Mouse (Mus musculus) forebrain, embryonic 16.5 days (tissue): ENCODE results near the gene Plekhf1. TPM values are rescaled to one million over a fixed set of nuclear protein-coding genes. Genes with fewer than 3 reads are reported as not detected.

ENCODE experiments used
- ATAC-seq: fragments of 200-750 bp; cut with Nextera tagmentation; 2 replicates; pipeline ENCODE4 v1.8.0; 2017; ENCODE audit warnings: mild to moderate bottlenecking, moderate library complexity
- H3K27ac ChIP-seq: fragments of 300-500 bp; sonication (generic); 2 replicates; pipeline ENCODE4 v1.5.1; 2014; ENCODE audit warnings: low read length, control low read depth
- H3K27me3 ChIP-seq: fragments of 300-500 bp; sonication (generic); replicated peaks from 2 replicates; pipeline ENCODE4 v1.6.1; 2014; ENCODE audit warnings: low read length; ENCODE audit not compliant: control insufficient read depth, insufficient read depth
- H3K36me3 ChIP-seq: fragments of 300-500 bp; sonication (generic); 2 replicates; pipeline ENCODE4 v1.6.1; 2014; ENCODE audit not compliant: control insufficient read depth, insufficient read depth
- H3K4me1 ChIP-seq: fragments of 300-500 bp; sonication (generic); replicated peaks from 2 replicates; pipeline ENCODE4 v1.6.1; 2014; ENCODE audit warnings: low read length; ENCODE audit not compliant: control insufficient read depth, insufficient read depth
- H3K4me2 ChIP-seq: fragments of 300-500 bp; sonication (generic); 2 replicates; pipeline ENCODE4 v1.6.1; 2014; ENCODE audit warnings: mild to moderate bottlenecking, low read length, control low read depth
- H3K4me3 ChIP-seq: fragments of 300-500 bp; sonication (generic); replicated peaks from 2 replicates; pipeline ENCODE4 v1.5.1; 2014; ENCODE audit warnings: mild to moderate bottlenecking, low read length, control low read depth
- H3K9ac ChIP-seq: fragments of 300-500 bp; sonication (generic); replicated peaks from 2 replicates; pipeline ENCODE4 v1.6.1; 2014; ENCODE audit warnings: low read depth, low read length, control low read depth
- H3K9me3 ChIP-seq: fragments of 300-500 bp; sonication (generic); 2 replicates; pipeline ENCODE4 v1.6.1; 2016; ENCODE audit warnings: low read length; ENCODE audit not compliant: control insufficient read depth
- WGBS: fragments of 180-500 bp; shearing (Covaris S2); extraction: QIAGEN DNeasy Blood & Tissue Kit; methylation state at CpG from one replicate; pipeline ENCODE4 v1.1.7; 2014; 5-methylcytosine and 5-hydroxymethylcytosine counted together
- polyA plus RNA-seq: library from polyadenylated mRNA; unstranded; fragments of >200 nt; fragmentation: Nextera tagmentation; extraction: Ambion mirVana; gene quantifications from 2 replicates; pipeline ENCODE4 v1.2.1, GENCODE M21; 2015

The Plekhf1 gene
- polyA plus RNA-seq, 1 experiment from 2014 or later = 0.42 TPM

- Histone ChIP-seq H3K27me3 (no peaks in the 10 kb centered on the region), H3K4me1 (no peaks in the 10 kb centered on the region), H3K4me3 (no peak overlapping the region), H3K9me3 (no peaks in the 10 kb centered on the region), H3K36me3 (no peaks in the 10 kb centered on the region), H3K27ac (no peak overlapping the region), H3K9ac (no peak overlapping the region), H3K4me2 (no peak overlapping the region)
- no peak for ATAC-seq
- 63% methylated on average over 8 of the region's 8 CpGs for WGBS
Observed at GRCm38 (mm10) chr7:38191146-38191545, 36.7 kb downstream of the Plekhf1 start.

GRCm38 (mm10) chr7:38190056-38190835, 37.6 kb downstream of the Plekhf1 start:
- ATAC-seq = no peak
- Histone ChIP-seq H3K4me3 (no peak overlapping the region), H3K9me3 (no peaks in the 10 kb centered on the region), H3K27ac (no peak overlapping the region), H3K4me1 (no peaks in the 10 kb centered on the region), H3K9ac (no peak overlapping the region), H3K36me3 (no peaks in the 10 kb centered on the region), H3K4me2 (no peak overlapping the region), H3K27me3 (no peaks in the 10 kb centered on the region)
- WGBS = 89% methylated on average over 8 of the region's 8 CpGs

GRCm38 (mm10) chr7:38189136-38189982, 38.5 kb downstream of the Plekhf1 start:
- Histone ChIP-seq H3K4me2 (no peak overlapping the region), H3K27ac (no peak overlapping the region), H3K27me3 (no peaks in the 10 kb centered on the region), H3K36me3 (no peaks in the 10 kb centered on the region), H3K4me3 (no peak overlapping the region), H3K9ac (no peak overlapping the region), H3K9me3 (no peaks in the 10 kb centered on the region), H3K4me1 (peaks cover under 1% of the 10 kb centered on the region)
- no peak for ATAC-seq
- 85% methylated on average over 15 of the region's 15 CpGs for WGBS

GRCm38 (mm10) chr7:38188281-38189075, 39.3 kb downstream of the Plekhf1 start:
- no peak for ATAC-seq
- 92% methylated on average over 8 of the region's 8 CpGs for WGBS

GRCm38 (mm10) chr7:38187796-38188195, 40.0 kb downstream of the Plekhf1 start:
- 77% methylated on average over 4 of the region's 4 CpGs for WGBS
- H3K9me3 ChIP-seq = no peaks in the 10 kb centered on the region
- no peak overlapping the region for H3K9ac ChIP-seq
- H3K4me1 ChIP-seq = peaks cover 12% of the 10 kb centered on the region
- H3K27ac ChIP-seq = no peak overlapping the region
- H3K4me2 ChIP-seq = no peak overlapping the region
- H3K4me3 ChIP-seq = no peak overlapping the region
- H3K27me3 ChIP-seq = no peaks in the 10 kb centered on the region
- no peaks in the 10 kb centered on the region for H3K36me3 ChIP-seq
- no peak for ATAC-seq

More at GRCm38 (mm10) chr7:38188281-38189075, 39.3 kb downstream of the Plekhf1 start:
- Histone ChIP-seq H3K4me1 (peaks cover 6% of the 10 kb centered on the region), H3K36me3 (no peaks in the 10 kb centered on the region), H3K27me3 (no peaks in the 10 kb centered on the region), H3K9ac (no peak overlapping the region), H3K4me3 (no peak overlapping the region), H3K4me2 (no peak overlapping the region), H3K27ac (no peak overlapping the region), H3K9me3 (no peaks in the 10 kb centered on the region)

- H3K4me2 ChIP-seq = no peak overlapping the region
- H3K27me3 ChIP-seq = no peaks in the 10 kb centered on the region
- no peaks in the 10 kb centered on the region for H3K36me3 ChIP-seq
- WGBS = 75% methylated on average over 4 of the region's 4 CpGs
- no peak overlapping the region for H3K27ac ChIP-seq
- no peak for ATAC-seq
- no peaks in the 10 kb centered on the region for H3K9me3 ChIP-seq
- H3K9ac ChIP-seq = no peak overlapping the region
- no peak overlapping the region for H3K4me3 ChIP-seq
- peaks cover 13% of the 10 kb centered on the region for H3K4me1 ChIP-seq
Observed at GRCm38 (mm10) chr7:38186861-38187260, 41.0 kb downstream of the Plekhf1 start.

- no peak for ATAC-seq
Observed at GRCm38 (mm10) chr7:38184786-38185185, 43.0 kb downstream of the Plekhf1 start.

GRCm38 (mm10) chr7:38184418-38184745, 43.4 kb downstream of the Plekhf1 start:
- Histone ChIP-seq H3K27ac (no peak overlapping the region), H3K4me2 (peak overlapping the region; percentile 84), H3K9ac (peak overlapping the region; percentile 66; the same call in 1 of the 2 replicates), H3K9me3 (no peaks in the 10 kb centered on the region), H3K36me3 (no peaks in the 10 kb centered on the region), H3K27me3 (no peaks in the 10 kb centered on the region), H3K4me3 (peak overlapping the region; percentile 64), H3K4me1 (peaks cover 13% of the 10 kb centered on the region)
- 71% methylated on average over 1 of the region's 1 CpGs for WGBS
- ATAC-seq = no peak

More at GRCm38 (mm10) chr7:38184786-38185185, 43.0 kb downstream of the Plekhf1 start:
- Histone ChIP-seq H3K36me3 (no peaks in the 10 kb centered on the region), H3K9me3 (no peaks in the 10 kb centered on the region), H3K27me3 (no peaks in the 10 kb centered on the region), H3K4me1 (peaks cover 13% of the 10 kb centered on the region), H3K9ac (no peak overlapping the region), H3K27ac (no peak overlapping the region), H3K4me3 (no peak overlapping the region), H3K4me2 (no peak overlapping the region)
- 90% methylated on average over 6 of the region's 6 CpGs for whole genome bisulfite sequencing
